Comparison of ENCODE assay signal across 8 mouse cellular contexts in the genomic region with DNA sequence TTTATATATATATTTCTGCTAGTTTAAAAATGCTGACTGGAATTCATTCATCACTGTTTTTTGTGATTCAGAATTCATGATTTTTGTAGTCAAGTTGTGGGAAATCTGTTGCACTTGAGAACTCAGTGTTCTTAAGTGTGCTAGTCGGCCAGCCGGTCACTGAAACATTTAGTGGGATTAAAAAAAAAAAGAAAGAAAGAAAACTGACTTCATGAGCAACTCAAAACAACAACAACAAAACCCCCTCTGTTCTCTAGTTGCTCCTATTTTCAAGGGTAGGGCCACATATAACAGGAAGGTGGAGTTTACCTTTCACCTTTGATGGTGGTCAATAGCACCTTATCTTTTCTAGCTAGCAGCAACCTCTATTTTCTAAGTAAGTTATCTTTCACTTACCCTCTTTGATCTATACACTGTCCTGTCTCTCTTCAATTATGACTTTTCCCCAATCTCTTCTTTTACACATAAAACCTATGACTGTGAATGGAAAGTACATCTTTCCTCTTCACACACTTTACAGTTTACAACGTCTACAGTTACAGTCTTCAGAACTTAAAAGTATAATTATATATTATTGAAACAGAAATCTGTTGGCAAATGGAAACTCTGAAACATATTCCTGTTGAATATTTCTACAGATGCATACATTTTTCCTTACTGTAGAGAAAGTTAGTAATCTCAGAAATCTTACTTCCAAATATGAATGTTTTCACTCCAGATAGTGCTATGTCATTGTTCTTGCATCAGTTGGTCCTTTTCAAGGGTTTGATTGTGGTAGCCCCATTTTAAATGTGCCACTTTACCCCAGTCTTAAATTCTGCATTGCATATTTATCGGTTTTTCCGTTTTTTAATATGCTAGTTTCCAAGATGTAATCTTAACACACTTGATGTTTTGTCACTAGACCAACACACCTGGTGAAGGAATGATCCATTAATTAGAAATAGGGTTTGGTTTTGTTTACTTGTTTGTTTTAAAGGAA. TPM values are rescaled to one million over a fixed set of nuclear protein-coding genes. Genes with fewer than 3 reads are reported as not detected.
DNase-seq lines count a peak whose midpoint lies in the region; ATAC-seq and TF ChIP-seq lines count a peak whose summit lies in the region.

No protein-coding gene starts in this region.

- intact Hi-C loops in heart, postnatal 10 days (cut with DNase I), result loop anchor here (2.0 to 10.0 kb wide), 4 partner anchors 114 to 572 kb away; partner anchors contain the start of genes Pfn2, Selenot and Siah2

- TF ChIP-seq EP300 in liver, postnatal 0 days (IDR thresholded peaks at IDR 0.05; ENCODE audit: low read depth), result no peak

- 0 out of 4 replicates have a peak overlapping the region, but pooled peaks of 1 of the 2 experiments have one; percentile 2 for H3K27ac ChIP-seq in heart, embryonic 14.5 days (replicated peaks in 1 of 2; ENCODE audit: control insufficient read depth in 1 of 2, insufficient read depth in 1 of 2, low read depth in 2 of 2, low read length in 2 of 2)
- no peak overlapping the region for H3K27ac ChIP-seq in hindbrain, embryonic 10.5 days
- H3K27ac ChIP-seq in liver, postnatal 0 days (ENCODE audit: low read depth), result peak overlapping the region; percentile 67

- no peak for TF ChIP-seq CTCF in G1E (IDR thresholded peaks at IDR 0.05; ENCODE audit: low read depth, low read length)
- TF ChIP-seq CTCF in liver, postnatal 0 days (IDR thresholded peaks at IDR 0.05; ENCODE audit: low read depth), result no peak

- ATAC-seq in heart, embryonic 14.5 days (ENCODE audit: insufficient number of reproducible peaks, insufficient read depth, low FRiP score, low read depth), result no peak
- ATAC-seq in G1E (ENCODE audit: extremely low read depth, insufficient number of reproducible peaks, low FRiP score, poor library complexity, severe bottlenecking), result no peak
- ATAC-seq in liver, postnatal 0 days, result no peak
- no peak for ATAC-seq in monocyte, adult 5-6 weeks (replicated peaks; ENCODE audit: insufficient number of reproducible peaks, low FRiP score, low TSS enrichment, poor library complexity, severe bottlenecking)

- H3K36me3 ChIP-seq in heart, embryonic 14.5 days (ENCODE audit: control insufficient read depth, insufficient read depth, low read length), result peaks cover 14% of the 10 kb centered on the region
- peaks cover 20% of the 10 kb centered on the region for H3K36me3 ChIP-seq in G1E (replicated peaks)
- H3K36me3 ChIP-seq in hindbrain, embryonic 10.5 days, result peaks cover 7% of the 10 kb centered on the region; the same call in 1 of the 2 replicates
- H3K36me3 ChIP-seq in liver, postnatal 0 days (replicated peaks; ENCODE audit: insufficient read depth, low read length), result 0 out of 2 replicates have a peak, but pooled peaks cover 3% of the 10 kb centered on the region

- no peak for DNase-seq in heart, postnatal 10 days
- no peak for DNase-seq in G1E (ENCODE audit: low spot score)
- no peak for DNase-seq in hindbrain, embryonic 10.5 days (ENCODE audit: low spot score)
- no peak for DNase-seq in liver, postnatal 0 days
- DNase-seq in ovary, postnatal 36 days (ENCODE audit: low spot score), result no peak
- no peak for DNase-seq in left cerebral cortex, adult 8-10 months (ENCODE audit: low spot score in 2 of 2)

- H3K4me3 ChIP-seq in heart, embryonic 14.5 days (ENCODE audit: control insufficient read depth in 1 of 2, insufficient read depth in 1 of 2, low read depth in 1 of 2, low read length in 2 of 2), result peak overlapping the region; percentile 36 to 58; a peak in 3 of 4 replicates
- peak overlapping the region; percentile 45; the same call in 1 of the 2 replicates for H3K4me3 ChIP-seq in G1E (ENCODE audit: low read depth, low read length)
- peak overlapping the region; percentile 99 for H3K4me3 ChIP-seq in hindbrain, embryonic 10.5 days
- H3K4me3 ChIP-seq in liver, postnatal 0 days (ENCODE audit: low read depth, low read length), result peak overlapping the region; percentile 92

- no peaks in the 10 kb centered on the region for H3K27me3 ChIP-seq in heart, embryonic 14.5 days (ENCODE audit: control insufficient read depth, insufficient read depth, low read length)
- H3K27me3 ChIP-seq in G1E (ENCODE audit: insufficient read depth, low read length), result no peaks in the 10 kb centered on the region
- H3K27me3 ChIP-seq in hindbrain, embryonic 10.5 days (ENCODE audit: insufficient read depth, poor library complexity, severe bottlenecking), result no peaks in the 10 kb centered on the region
- H3K27me3 ChIP-seq in liver, postnatal 0 days (ENCODE audit: insufficient read depth, low read length), result no peaks in the 10 kb centered on the region

- H3K4me1 ChIP-seq in heart, embryonic 14.5 days (ENCODE audit: control insufficient read depth in 2 of 2, insufficient read depth in 2 of 2, low read length in 2 of 2), result peaks cover 2 to 12% of the 10 kb centered on the region in 2 experiments; a peak in 3 of 4 replicates
- H3K4me1 ChIP-seq in G1E (ENCODE audit: insufficient read depth, low read depth, low read length), result peaks cover 12% of the 10 kb centered on the region
- H3K4me1 ChIP-seq in hindbrain, embryonic 10.5 days (replicated peaks), result peaks cover 59% of the 10 kb centered on the region
- H3K4me1 ChIP-seq in liver, postnatal 0 days (ENCODE audit: insufficient read depth), result peaks cover 6% of the 10 kb centered on the region; the same call in 1 of the 2 replicates

- WGBS in heart, embryonic 14.5 days, result 17% methylated on average over 5 of the region's 5 CpGs
- WGBS in hindbrain, embryonic 10.5 days, result 47% methylated on average over 5 of the region's 5 CpGs
- WGBS in liver, postnatal 0 days (ENCODE audit: insufficient replicate concordance), result 32% methylated on average over 5 of the region's 5 CpGs

- no peaks in the 10 kb centered on the region for H3K9me3 ChIP-seq in heart, embryonic 14.5 days (ENCODE audit: control insufficient read depth, low read length)
- H3K9me3 ChIP-seq in G1E (replicated peaks), result no peaks in the 10 kb centered on the region
- H3K9me3 ChIP-seq in hindbrain, embryonic 10.5 days, result no peaks in the 10 kb centered on the region
- H3K9me3 ChIP-seq in liver, postnatal 0 days (ENCODE audit: low read length), result no peaks in the 10 kb centered on the region

- peak overlapping the region; percentile 88 for H3K4me2 ChIP-seq in heart, embryonic 14.5 days (ENCODE audit: low read length)
- H3K4me2 ChIP-seq in liver, postnatal 0 days (ENCODE audit: low read depth, low read length), result peak overlapping the region; percentile 96

- H3K9ac ChIP-seq in heart, embryonic 14.5 days (ENCODE audit: low read length), result peak overlapping the region; percentile 99
- H3K9ac ChIP-seq in liver, postnatal 0 days (replicated peaks), result peak overlapping the region; percentile 69

RNA-seq across cellular contexts. Expression of gene Tsc22d2, which starts 4.5 kb away (rescaled TPM):
- polyA plus RNA-seq in heart, embryonic 14.5 days (2014; fragmentation: Nextera tagmentation; extraction: Ambion mirVana), result 20.9 and 25.3 TPM in 2 replicates
- total RNA-seq in heart, postnatal 10 days (2021), result 10 to 100 TPM; 28.7 to 33.1 TPM
- 37.2 and 51.3 TPM in 2 replicates for total RNA-seq in G1E (2014; fragmentation: Nextera tagmentation)
- 15.5 and 15.8 TPM in 2 replicates for total RNA-seq in G1E (2017)
- 27.9 and 34.5 TPM in 2 replicates for polyA plus RNA-seq in G1E (2012)
- 8.4 and 9.3 TPM in 2 replicates for polyA plus RNA-seq in hindbrain, embryonic 10.5 days (2016; fragmentation: Nextera tagmentation; extraction: Ambion mirVana)
- polyA plus RNA-seq in liver, postnatal 0 days (2015; fragmentation: Nextera tagmentation; extraction: Ambion mirVana), result 5.5 and 6.1 TPM in 2 replicates
- total RNA-seq in monocyte, adult 5-6 weeks (2017), result 21.2 to 37.9 TPM (median 23.5 TPM) in 3 replicates
- total RNA-seq in left cerebral cortex, adult 8-10 months (2022), result 10 to 100 TPM; 30.9 to 35.8 (median 34.7) TPM

Comparison
In these comparisons a context has a peak if more than half of its experiments do, and no peak if none do; other contexts are left out.
1. H3K4me3 ChIP-seq: peak in every context shown above with its lines; median percentile 99 in hindbrain, embryonic 10.5 days; 92 in liver, postnatal 0 days; 47 in heart, embryonic 14.5 days; 45 in G1E.